Mouse (Mus musculus) cerebral cortex, adult 2 months (tissue): Measurements from ENCODE around the gene Olfr71.

Experiments used
- WGBS: fragments of 180-500 bp; shearing (Covaris S2); methylation state at CpG from one replicate; pipeline ENCODE4 v1.1.7; 2018; 5-methylcytosine and 5-hydroxymethylcytosine counted together

Olfr71 gene

GRCm38 (mm10) chr4:43713652-43714219, 3.7 kb upstream of the Olfr71 start:
- 40% methylated on average over 7 of the region's 7 CpGs for WGBS

DNA sequence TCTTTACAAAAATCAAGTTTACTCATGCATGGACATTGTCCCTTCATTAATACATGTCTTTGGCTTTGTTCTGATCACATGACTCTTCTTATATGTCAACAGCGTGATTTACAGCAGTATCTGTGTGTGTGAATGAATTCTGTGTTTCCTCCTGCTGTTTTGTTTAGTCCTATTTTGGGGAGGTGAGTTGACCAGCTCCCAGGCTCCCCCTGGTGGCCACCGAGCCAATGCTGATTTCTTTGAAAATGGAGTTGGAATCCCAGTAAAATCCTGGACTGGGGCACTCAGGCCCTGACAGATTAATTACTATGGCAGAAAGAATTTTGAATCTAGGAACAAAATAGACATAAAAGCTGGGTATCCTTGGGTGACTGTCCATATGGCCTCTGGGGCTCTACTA, 1.8 kb upstream of the Olfr71 start:
- 12% methylated on average over 2 of the region's 2 CpGs for WGBS

- WGBS = 85% methylated on average over 13 of the region's 13 CpGs
These were observed 4.1 kb downstream of the Olfr71 start for GRCm38 (mm10) chr4:43705991-43706390.

DNA sequence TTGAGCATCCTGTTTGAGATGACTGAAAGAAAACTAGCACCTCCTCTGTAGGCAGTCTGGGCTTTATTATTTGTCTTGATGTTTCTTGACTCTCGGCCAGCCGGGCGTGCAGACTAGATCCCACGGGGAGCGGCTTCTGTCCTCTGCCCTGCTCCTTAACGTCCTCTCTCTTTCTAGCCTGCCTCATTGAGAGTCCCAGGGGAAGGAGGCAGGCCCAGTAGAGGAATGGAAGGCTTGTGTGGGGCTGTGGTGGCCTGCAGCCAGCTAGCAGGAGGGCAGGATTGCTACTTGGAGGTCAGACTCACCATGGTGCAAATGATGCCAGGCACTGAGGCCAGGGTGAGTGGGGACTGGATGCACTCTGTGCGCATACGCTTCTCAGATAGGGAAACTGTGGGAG, 6.2 kb downstream of the Olfr71 start:
- 79% methylated on average over 8 of the region's 8 CpGs for WGBS

GRCm38 (mm10) chr4:43703439-43703838, 6.6 kb downstream of the Olfr71 start:
- 85% methylated on average over 6 of the region's 6 CpGs for WGBS

GRCm38 (mm10) chr4:43700707-43701106, 9.3 kb downstream of the Olfr71 start, which contains the start of gene Olfr70:
Gene Olfr70 (minus strand): TSS chr4:43700807.
- whole genome bisulfite sequencing = 93% methylated on average over 6 of the region's 6 CpGs

- WGBS = 57% methylated on average over 13 of the region's 13 CpGs
These were observed 13.5 kb downstream of the Olfr71 start for GRCm38 (mm10) chr4:43696561-43696960.

- WGBS = 32% methylated on average over 9 of the region's 9 CpGs
These were observed 14.8 kb downstream of the Olfr71 start for GRCm38 (mm10) chr4:43695249-43695671.

DNA sequence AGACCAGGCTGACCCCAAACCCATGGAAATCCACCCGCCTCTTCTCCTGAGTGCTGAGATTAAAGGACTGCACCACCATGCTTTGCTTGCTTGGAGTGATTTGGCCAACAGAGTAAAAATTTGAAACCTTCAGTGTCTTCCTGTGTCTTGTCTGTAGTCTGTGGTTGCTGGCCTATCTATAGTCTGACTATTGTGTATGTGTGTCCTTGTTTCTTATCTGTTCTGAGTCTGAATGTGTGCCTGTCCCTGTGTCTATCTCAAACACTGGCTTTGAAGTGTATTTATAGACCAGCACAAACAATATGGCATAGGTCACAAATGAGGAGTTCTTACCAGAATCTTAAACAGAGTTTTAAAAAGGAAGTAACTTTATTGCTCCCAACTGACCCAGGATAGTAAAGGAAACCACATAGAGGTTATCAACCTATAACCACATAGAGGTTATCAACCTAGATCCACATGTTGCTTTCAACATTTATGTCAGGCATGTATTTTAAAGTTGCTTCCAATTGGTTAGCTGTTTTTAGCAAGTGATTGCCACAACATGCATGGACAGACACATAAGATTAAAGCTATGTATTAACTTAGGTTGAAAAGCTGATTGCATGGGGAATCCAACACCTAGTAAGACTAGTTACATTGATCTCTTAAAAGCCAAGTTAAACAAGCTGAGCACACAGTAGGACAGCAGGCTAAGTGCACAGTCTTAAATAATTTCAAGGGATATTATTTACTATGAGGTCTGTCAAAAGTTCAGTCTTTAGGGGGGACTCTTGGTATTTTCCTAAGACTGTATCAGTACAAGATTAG, 15.4 kb downstream of the Olfr71 start:
- 94% methylated on average over 1 of the region's 1 CpGs for WGBS

DNA sequence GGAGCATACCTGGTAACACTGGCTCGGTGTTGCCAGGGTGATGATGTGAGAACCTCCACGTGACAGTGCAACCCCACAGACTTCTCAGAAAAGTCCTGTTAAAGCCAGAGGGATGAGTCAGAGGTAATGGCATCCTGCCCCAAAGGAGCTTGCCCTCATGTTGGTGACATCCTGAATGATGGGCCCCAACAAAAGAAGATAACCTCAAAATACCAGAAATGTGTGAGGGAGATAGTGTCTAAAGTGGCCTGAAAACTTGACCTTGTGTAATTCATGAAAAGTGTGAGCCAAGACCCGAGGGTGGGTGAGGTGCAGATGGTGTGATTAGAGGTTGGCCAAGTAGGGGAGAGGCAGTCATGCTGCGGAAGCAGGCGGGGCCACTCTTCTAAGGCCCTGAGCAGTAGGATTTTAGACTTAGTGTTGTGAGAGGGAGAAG, 16.2 kb downstream of the Olfr71 start:
- 79% methylated on average over 5 of the region's 5 CpGs for WGBS

DNA sequence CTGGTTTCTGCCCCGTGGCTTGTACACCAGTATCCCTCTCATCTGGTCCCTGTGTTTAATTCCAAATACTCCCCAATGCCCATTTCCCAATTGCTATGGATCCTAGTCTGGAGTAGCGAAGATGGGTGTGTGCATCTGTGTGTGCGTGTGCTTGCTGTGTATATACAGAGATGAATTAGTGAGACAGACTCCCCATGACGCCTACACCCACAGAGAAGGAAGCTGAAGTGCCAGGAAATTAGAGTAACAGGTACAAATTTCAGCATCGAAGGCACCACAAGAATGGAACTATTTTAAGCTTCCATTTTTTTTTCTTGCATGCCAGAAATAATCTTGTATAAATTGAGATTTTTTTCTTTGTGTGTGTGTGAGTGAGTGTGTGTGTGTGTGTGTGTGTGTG, 19.0 kb downstream of the Olfr71 start:
- WGBS = 36% methylated on average over 5 of the region's 5 CpGs

DNA sequence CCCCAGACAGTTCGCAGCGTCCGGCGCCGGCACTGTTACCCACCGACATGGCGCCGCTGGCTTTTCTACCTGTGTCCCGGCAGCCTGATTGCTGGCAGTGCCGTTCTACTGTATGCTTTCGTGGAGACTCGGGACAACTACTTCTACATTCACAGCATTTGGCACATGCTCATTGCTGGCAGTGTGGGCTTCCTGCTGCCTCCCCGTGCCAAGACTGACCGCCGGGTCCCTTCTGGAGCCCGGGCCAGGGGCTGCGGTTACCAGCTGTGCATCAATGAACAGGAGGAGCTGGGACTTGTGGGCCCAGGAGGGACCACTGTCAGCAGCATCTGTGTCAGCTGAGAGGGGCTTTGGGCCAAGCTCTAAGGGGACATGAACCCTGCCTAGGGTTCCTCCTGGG, 20.0 kb downstream of the Olfr71 start:
- 81% methylated on average over 17 of the region's 17 CpGs for WGBS

DNA sequence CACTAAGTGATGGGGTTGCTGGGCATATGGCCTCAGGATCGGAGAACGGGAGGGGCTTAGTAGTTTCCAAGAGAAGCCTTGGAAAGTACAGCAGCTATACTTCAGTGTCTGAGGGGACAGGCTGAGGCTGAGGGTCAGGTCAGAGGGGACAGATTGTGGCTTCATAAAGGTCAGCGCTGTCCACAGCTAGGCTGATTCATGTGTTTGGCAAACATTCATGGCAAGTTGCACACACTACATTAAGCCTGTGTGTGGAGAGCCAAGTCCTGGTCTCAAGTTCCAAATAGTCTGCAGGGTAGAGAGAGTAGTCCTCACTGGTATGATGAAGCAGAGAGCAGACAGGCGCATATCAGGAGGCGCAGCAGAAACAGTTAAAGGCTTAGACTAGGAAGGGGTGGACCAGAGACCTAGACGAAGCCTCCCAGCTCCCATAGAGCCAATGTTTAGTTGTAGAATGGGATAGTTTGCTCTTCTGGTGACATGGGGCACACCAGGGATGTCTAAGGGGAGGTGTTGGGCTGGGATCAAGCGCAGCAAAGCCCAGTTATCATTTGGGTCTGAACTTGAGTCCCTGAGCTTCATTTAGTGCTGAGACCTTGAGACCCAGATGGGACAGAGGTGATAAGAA, 30.5 kb downstream of the Olfr71 start:
- 92% methylated on average over 7 of the region's 7 CpGs for WGBS

- 72% methylated on average over 6 of the region's 6 CpGs for WGBS
These were observed 31.5 kb downstream of the Olfr71 start for GRCm38 (mm10) chr4:43678541-43678940.

- 83% methylated on average over 4 of the region's 4 CpGs for WGBS
These were observed 34.4 kb downstream of the Olfr71 start for GRCm38 (mm10) chr4:43675608-43676007.

DNA sequence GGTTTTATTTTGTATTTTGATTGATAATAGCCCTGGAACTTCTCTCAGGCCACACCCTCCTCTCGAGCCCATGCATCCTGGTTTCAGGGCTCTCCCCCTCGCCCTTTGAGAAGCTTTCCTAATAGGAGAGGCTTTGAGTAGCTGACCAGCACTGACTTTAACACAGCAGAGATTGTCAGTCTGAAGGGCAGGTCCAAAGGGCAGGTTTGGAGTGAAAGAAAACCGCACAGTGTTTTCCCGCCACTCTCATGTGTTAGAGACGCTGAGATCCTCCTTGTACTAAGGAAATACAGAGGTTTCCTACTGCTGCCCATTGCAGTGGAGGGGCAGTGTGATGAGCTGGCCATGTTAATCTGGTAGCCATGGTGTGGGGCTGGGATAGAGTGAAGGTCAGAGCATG, 35.1 kb downstream of the Olfr71 start:
- 84% methylated on average over 5 of the region's 5 CpGs for WGBS

- 84% methylated on average over 8 of the region's 8 CpGs for WGBS
These were observed 36.4 kb downstream of the Olfr71 start for GRCm38 (mm10) chr4:43673703-43674102.

DNA sequence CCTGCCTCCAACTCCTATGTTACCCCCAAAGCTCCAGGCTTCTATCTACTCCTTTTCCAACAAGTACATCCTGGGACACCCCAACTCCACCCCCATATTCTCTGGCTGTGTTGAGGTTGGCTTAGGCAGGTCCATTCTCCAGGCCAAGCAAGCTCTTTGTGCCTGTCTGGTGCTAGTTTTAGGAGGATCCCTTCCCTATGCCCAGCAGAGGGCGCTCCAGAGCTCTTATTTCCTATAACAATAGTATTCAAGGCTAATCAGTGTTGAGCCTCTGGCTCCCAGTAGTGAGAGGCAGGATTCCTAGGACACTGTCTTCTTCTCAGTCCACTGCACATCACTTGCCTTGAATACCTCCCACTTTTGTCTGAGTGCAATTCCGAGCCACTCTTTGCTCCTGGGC, 38.0 kb downstream of the Olfr71 start:
- 10% methylated on average over 2 of the region's 2 CpGs for WGBS

DNA sequence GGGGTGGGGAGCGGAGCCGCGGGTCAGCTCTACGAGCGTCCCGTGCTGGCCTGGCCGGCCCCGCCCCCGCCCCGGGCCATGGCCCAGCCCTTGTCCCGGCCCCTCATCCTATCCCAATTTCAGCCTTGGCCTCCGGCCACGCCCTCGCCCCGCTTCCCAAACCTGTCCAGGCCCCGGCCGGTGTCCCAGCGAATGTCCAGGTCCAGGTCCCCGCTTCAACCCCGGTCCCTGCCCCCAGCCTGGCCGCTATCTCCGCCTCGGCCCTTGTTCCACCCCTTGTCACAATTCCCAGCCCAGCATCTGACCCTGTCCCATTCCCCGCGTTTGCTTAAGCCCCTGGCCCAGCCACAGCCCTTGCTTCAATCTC, 40.6 kb downstream of the Olfr71 start:
- under 1% methylated on average over 23 of the region's 25 CpGs for WGBS

- WGBS = 2% methylated on average over 40 of the region's 41 CpGs
These were observed 41.1 kb downstream of the Olfr71 start, which contains the start of the genes Tmem8b and Fam221b for GRCm38 (mm10) chr4:43668782-43669427. Gene Tmem8b (plus strand): TSS chr4:43668971. Gene Fam221b (minus strand): TSS chr4:43669145.

GRCm38 (mm10) chr4:43666412-43666811, 43.6 kb downstream of the Olfr71 start:
- WGBS = 37% methylated on average over 4 of the region's 4 CpGs

GRCm38 (mm10) chr4:43657146-43657545, 52.9 kb downstream of the Olfr71 start:
- WGBS = 31% methylated on average over 4 of the region's 4 CpGs
